Mouse (Mus musculus) common myeloid progenitor, adult 5-6 weeks (primary cell): ENCODE measurements around the gene Immp2l. TPM values are rescaled to one million over a fixed set of nuclear protein-coding genes. Genes with fewer than 3 reads are reported as not detected.

Experiments
- ATAC-seq: replicated peaks from 2 replicates; pipeline ENCODE4 v1.8.0; 2016; ENCODE audit warnings: low read depth, mild to moderate bottlenecking, moderate TSS enrichment, inconsistent platforms; ENCODE audit not compliant: poor library complexity, severe bottlenecking
- total RNA-seq: library from RNA; stranded (forward); fragments of 200-1000, 187-1606 nt; gene quantifications from 2 replicates; pipeline ENCODE4 v1.2.3, GENCODE M21; 2017

The Immp2l gene
- total RNA-seq, 1 experiment from 2014 or later: 41.4 TPM

DNA sequence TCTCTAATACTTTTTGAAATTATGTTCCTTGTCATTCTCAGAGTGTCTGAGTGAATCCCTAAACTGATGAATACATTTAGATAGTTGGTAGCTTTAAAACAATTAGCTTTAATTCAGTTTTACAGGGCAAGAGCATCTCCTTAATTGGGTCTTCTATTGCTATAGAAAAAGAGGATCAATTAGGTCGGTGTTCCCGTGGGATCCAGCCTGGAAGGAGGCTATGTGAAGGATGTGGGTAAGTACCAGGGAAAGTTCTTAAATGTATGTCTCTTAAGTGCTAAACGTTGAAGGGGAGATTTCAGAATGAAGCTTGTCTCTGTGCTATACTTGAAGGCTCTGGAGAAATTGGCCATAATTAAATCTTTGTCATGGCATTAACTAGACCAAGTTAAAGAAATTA is 283.1 kb downstream of the Immp2l start:
- no peak for ATAC-seq

DNA sequence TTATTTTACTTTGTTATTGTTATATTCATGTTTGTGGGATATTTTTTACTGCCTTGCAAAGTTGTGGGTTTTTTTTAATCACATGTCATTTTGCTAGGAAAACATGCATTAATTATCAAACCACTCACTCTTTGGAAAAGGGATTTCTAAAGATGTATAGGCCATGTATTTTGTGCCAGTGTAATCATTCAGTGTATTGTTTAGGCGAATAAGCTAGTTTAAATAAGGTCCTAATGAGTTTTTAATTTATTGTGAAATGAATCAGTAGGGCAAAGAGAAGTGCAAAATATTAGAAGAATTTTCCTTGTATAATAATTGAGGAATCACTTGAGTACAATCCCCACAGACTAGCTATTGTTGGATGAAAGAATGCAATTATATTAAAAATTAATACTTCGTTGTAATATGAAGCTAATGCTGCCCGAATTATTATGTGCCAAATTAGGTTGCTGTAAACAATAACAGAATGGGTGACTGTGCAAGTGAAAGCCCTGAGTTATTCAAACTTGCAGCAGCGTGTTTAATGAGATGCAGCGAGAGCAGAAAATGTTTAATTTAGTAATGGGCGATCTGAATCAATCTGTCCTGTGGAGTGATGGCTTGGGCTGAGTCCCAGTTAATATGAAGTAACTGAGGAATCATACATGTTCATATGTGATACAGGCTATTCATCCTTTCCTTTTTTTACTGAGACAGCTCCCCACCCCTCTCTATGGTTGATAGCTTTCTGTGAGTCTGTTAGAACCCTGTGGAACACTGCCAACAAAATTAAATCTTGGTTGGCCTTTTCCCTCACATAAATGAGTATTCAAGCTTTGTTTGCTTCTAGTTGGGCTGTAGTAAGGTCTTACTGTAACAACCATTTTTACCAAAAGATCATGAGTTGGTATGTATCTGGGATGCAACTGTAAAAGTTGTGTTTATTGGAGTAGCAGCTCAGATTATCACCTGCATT is 285.1 kb downstream of the Immp2l start:
- ATAC-seq: no peak

DNA sequence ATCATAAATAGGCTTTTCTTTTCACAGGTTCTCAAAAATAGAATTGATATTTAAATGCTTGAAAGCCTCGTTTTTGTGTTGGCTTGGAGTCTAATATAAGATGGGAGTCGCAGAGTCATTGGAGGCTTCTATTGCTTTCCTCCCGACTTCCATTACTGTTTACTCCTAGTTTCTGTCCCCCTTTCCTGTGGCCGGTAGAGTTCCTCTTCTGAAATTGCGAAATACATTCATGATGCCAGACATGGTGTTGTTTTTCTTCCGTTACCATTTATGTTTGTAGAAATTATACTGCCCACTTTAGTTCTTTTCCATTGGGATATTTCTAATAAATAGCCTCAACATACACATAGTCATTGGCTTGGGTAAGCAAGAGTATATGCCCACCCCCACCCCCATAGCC is 289.5 kb downstream of the Immp2l start:
- ATAC-seq: peak; percentile 69; the same call in 1 of the 2 replicates

DNA sequence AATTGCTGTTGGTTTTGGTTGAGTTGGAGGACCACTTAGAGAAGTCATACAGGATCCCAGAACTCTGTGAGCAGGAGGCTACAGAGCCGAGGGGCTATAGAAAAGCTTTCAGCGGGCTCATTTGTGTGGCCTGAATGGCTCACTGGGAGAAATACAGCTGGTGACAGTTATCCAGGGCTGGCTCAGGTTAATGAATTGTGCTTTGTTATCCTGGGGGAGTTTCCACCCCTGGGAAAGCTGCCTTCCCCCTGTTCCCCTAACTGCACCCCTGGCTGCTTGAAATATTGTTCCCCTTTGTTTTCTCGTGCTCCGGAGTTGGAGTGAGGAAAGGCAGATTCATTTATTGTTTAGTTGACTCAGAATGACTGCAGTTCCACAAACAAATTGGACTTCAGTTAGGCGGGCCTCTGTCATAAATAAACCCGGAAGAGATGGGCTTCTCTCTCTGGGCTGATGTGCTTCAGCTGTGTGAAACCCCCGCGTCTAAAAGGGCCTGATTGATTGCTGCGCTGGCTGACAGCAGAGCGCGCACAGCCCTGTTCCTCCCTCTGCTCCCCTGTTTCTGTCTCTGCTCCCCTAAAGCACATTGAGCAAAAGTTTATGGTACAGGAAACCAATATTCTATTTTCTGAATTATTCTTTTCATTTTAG is 291.0 kb downstream of the Immp2l start:
- ATAC-seq: 0 out of 2 replicates have a peak, but pooled peaks have one; percentile 8

DNA sequence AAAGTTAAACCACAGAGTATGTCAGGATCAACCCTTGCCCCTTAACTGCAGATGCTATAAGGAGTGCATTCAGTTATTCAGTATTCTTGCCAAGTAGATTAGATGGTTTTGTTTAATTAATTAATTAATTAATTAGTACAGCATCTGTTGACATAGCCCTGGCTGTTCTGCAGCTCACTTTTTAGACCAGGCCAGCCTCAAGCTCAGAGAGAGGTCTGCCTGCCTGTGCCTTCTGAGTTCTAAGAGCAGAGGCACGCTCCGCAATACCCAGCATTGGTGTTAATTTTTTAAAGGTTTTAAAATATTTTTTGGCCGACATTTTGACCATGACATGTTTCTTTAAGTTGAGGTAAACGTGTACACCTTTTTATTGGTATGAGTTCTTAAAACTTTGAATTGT is 292.0 kb downstream of the Immp2l start:
- no peak for ATAC-seq

DNA sequence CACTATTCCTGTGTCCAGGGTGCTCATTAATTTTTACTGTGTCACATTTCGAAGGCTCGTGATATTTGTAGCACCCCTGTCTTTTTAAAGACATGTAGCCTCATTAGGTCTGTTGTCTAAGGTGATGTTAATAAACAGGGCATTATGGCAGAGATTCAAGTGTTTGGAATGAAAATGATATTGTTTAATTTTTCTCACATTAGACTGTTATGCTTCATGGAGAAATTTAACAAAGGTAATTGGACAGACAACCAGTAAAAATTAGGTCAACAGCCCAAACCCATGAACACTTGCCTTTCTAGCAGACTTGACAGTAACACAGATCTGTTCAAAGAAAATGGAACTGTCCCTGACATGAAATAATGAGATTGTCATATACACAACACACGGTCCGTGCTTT is 292.5 kb downstream of the Immp2l start:
- ATAC-seq: no peak

DNA sequence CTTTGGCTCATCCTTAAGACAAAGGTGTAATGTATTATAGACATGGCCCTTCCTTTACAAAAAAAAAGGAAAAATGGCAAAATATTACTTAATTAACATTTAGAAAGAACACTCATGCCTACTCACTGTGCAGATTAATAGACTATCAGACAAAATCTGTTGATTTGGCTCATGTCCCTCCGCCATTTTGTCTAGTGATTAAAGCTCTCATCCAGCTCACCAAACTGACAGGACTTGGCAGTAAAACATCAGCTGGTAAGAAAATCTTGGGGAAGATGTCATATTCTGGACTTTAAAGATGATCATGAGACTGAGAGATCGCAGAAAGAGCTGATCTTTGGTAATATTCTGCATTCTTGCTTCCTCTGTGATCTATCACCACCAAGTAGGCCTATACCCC is 293.5 kb downstream of the Immp2l start:
- ATAC-seq: no peak

DNA sequence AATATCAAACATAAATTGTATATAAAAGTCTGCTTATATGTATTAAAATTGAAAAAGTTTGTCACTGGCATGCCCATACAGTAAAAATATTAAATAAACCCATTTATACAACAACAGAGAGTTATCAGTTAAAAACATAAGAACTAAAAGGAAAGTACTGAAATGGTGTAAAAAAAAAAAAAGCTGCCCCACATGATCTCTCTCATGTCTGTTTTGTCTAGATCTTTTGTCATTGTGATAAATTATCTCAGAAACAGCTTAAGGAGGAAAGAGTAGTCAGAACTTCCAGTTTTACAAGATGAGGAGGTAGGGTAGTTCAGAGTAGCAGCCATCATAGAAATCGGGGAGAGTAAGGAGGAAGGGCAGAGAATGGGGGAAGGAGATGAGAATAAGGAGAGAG is 298.1 kb downstream of the Immp2l start:
- no peak for ATAC-seq

DNA sequence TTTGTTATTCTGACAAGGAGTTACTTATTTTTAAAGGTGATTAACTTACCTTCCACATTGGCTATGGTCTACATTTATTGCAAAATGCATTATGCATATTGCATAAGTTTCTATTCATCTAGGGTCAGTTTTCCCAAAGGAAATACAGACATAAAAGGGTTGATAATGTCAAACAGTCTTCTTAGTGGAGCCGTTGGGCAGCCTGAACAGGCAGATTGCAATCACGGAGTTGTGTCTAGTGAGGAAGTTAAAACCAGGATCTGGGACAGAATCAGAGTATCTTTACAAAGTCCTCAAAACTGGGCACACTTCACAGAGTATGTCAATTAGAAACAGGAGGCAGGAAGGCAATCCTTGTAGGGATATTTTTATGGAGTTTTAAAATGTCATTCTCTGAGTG is 300.5 kb downstream of the Immp2l start:
- no peak for ATAC-seq

DNA sequence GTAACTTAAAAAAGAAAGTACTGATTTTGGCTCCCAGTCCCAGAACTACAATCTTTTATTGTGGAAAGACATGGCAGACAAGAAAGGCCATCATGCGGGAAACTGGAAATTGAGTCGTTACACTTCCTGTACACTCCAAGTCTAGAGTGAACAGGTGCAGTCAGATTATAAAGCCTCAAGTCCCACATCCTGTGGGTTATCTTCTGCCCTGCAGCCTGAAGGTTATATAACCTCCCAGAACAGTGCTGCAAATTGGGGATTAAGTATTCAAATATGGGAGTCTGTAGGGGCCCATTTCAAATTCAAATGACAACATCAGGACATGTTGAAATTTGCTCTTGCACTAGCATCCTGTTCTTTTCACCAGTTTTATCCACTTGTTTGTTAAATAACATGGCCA is 301.9 kb downstream of the Immp2l start:
- ATAC-seq: peak; percentile 99

DNA sequence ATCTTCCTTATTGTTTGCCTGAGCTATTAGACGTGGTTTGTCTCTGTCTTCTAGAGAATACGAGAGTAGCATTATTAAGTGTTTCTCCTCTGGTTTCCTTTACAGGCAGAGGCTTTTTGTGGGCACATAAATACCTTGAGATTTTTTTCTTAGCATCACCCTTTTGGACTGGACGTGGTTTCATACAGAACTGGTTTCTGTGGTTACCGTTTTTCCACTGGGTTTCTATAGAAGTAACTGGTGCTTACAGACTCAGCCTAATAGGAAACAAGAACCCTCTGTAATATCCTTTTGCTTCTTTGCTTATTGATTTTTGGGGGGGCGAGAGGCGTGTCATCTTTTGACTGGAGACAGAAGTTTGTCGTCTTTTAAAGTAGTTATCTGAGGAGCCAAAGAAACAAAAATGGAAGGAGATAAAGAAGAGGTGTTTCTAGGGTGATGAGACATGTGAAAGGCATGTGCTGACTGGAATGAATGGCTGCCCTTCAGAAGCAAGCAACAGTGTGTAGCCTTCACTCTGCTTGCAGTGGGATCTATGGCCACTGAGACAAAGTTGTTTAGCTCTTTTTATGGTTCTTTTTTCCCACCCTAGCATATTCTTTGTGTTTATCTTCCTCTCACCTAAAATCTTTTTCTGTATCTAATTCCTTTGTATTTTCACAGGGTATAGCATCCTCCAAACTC is 307.2 kb downstream of the Immp2l start:
- no peak for ATAC-seq

DNA sequence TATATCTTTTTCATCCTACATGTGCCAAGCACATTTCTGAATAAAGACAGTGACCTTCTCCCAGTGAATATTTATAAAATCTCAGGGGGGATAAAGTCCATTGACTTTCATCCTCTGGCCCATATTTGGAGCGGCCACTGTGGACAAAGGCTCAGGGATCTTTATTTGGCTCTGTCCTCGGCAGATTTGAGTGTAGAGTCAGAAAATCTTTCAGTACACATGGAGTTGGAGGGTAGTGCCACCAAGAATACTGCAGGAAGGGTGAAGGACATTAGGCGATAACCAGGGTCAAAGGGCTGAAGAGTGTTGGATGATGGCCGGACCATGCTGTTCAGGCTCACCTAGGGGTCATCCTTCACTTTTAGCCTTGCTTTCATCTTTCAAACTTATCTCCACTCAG is 321.7 kb downstream of the Immp2l start:
- ATAC-seq: no peak

DNA sequence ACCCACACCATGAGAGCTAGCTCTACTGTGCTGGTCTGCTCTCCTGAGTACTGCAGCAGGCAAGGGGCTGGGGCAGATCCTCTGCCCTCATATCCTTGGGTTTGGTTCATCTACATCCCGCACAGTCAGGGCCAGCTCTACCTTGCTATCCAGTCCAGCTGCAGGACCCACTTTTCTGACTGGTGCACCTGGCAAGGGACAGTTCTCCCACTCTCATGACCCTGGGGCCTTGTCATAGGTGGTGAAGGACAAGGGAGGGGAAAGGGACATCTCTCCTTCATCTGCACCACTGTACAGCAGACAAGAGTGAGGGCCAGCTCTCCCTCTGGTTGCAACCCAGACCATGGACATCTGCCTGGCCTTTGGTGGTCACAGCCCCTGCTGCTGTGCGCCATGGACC is 323.6 kb downstream of the Immp2l start:
- no peak for ATAC-seq

DNA sequence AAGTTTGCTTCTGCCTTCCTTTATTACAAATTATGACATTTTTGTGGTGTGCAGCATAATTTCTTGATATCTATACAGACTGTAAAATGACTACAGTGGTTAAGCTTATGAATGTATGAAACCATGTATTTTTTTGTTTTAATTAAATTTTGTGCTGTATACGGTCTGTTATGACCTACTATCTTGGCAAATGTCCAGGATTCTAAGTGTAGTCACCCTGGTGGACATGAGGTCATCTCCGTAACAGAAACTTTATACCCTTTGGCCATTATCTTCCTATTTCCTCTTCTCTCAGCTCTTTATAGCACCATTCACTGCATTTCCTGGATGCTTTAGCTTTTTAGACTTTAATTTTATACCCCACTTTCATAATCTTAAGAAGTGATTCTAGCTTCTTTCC is 325.5 kb downstream of the Immp2l start:
- peak; percentile 32; the same call in 1 of the 2 replicates for ATAC-seq

DNA sequence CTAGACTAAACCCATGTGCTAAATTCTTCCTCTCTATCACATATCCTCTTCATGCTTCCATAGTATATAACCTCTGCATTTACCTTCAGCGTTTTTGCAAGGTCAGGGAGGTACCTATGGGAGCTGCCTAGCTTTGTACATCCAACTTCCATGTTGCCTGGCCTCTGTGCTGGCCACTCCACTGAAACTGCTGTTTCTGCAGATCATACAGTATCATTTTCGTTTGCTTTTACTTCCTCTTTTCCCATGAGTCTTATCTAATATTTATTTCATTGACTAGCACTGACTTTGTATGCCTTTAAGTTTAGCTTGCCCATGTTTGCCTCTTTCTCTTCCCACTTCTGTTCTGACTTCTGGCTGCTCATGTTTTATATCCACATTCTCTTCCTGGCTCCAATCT is 325.9 kb downstream of the Immp2l start:
- ATAC-seq: peak; percentile 78

DNA sequence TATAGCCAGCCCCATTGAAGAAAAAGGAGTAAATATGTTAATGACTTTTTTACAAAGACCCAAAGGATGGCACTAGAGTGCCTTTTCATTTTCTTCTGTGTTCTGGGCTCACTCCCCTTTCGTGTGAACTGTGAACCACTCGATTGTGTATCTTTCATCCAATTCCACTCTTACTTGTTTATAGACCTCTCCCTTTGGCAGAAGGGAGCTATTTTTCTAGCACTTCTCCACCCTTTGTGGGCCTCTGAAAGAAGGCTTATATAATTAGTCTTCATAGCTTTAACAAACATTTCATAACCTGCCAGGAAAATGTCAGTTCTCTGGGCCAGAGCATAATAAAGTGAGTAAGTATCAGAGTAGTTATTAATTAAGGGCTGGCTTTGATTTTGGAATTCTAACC is 327.4 kb downstream of the Immp2l start:
- no peak for ATAC-seq

DNA sequence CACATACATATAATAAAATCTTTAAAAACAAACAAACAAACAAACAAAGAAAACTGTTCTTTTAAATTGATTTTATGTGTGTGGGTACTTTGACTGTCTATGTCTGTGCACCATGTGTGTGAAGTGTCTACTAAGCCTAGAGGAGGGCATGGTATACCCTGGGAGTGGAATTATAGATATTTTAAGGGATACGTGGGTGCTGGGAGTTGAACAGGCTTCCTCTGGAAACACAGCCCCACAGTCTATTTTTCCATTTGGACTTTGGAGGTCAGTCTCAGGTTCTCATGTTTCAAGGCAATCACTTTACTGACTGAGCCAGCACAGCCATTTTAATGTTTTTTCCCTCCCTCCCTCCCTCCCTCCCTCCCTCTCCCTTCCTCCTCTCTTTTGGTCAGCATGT is 331.0 kb downstream of the Immp2l start:
- no peak for ATAC-seq

DNA sequence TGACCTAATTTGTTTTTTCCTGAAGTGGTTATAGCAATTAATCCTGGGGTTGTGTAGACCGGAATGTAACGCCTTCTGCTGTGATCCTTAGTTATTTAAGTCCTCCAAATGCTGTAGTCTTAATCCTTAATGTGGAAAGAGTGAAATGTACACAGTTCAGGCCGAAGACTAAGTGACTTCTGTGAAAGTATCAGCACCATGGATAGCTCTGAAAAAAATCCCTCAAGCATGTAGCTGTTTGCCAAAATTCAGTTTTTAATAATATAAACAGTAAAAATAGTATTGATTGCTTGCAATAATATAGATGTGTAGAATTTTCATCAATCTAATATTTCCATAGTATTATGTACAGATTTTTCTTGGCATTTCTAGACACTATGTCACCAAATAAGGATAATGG is 332.1 kb downstream of the Immp2l start:
- no peak for ATAC-seq

DNA sequence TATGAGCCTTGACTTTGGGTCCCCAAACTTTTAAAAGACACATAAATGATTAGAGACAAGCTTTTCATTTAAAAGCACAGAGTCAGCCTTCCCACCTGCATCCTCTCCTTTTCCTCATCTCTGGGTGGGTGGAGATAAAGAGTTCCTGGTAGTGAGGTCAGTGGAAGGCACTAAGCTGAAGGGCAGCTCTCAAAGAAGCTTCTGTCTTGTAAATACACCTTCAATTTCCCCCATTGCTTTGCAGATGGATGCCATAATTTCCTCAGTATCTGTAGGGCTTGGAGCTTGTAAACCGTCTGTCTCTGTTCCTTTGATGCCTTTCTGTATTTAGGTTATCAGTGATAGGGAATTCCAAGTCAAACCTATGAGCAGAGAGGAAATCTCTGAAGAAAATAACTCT is 362.8 kb downstream of the Immp2l start:
- no peak for ATAC-seq

DNA sequence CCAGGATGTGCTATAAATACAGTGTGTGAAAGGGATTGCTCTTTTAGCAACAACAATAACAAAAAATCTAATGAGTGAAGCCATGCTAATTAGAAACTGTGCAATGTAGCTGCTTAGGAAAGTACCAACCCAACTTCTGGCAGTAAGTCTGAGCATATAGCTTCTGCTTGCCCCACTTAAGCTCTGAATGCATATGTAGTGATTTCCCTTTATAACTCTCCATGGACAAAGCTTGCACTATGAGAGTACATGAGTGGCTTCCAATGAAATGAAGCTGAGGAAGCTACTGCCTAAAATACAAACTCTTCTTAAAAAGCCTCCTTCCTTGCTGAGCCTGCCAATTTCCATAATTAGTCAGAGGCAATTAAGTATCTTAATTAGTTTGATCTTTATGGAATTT is 370.3 kb downstream of the Immp2l start:
- no peak for ATAC-seq

DNA sequence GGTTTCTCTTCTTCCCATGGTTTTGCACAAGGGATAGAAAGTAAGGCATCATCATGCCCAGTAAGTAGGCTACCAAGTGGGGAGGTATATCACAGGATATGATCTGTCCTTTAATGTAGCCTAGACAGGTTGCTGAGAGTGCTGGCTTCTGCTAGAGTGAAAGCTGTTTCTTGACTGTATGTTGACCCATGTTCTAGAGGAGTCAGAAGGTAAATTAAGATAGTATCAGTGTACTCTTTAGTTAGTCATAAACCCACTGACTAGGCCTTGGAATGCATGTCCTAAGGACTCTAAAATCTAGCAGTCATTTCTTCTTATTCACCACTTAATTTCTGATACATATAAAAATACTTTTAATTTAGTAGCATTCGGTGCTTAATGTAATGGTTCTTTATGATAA is 377.2 kb downstream of the Immp2l start:
- no peak for ATAC-seq
